Mouse (Mus musculus) G1E (cell line): ENCODE results near the gene Slc25a10. TPM values are rescaled to one million over a fixed set of nuclear protein-coding genes. Genes with fewer than 3 reads are reported as not detected.

Experiments used
- ATAC-seq: 2 replicates; pipeline ENCODE4 v1.8.0; 2016; ENCODE audit warnings: mild to moderate bottlenecking; ENCODE audit not compliant: insufficient number of reproducible peaks, poor library complexity, low FRiP score, severe bottlenecking; ENCODE audit errors: extremely low read depth
- DNase-seq: peaks from one replicate; pipeline ENCODE4 v3.0.0; 2012; ENCODE audit warnings: low spot score
- H3K27me3 ChIP-seq: 2 replicates; pipeline ENCODE4 v1.6.1; 2012; ENCODE audit warnings: mild to moderate bottlenecking, low read length, inconsistent platforms; ENCODE audit not compliant: insufficient read depth
- H3K36me3 ChIP-seq: replicated peaks from 2 replicates; pipeline ENCODE3; 2012; ENCODE audit warnings: mild to moderate bottlenecking, inconsistent platforms
- H3K4me1 ChIP-seq: 2 replicates; pipeline ENCODE4 v1.6.1; 2012; ENCODE audit warnings: low read depth, low read length, inconsistent platforms, mixed read lengths; ENCODE audit not compliant: insufficient read depth
- H3K4me3 ChIP-seq: 2 replicates; pipeline ENCODE4 v1.5.1; 2012; ENCODE audit warnings: low read depth, mild to moderate bottlenecking, inconsistent platforms, low read length, moderate library complexity, mixed read lengths
- H3K9me3 ChIP-seq: replicated peaks from 2 replicates; pipeline ENCODE4 v1.6.1; 2012; ENCODE audit warnings: inconsistent platforms
- CTCF ChIP-seq: IDR thresholded peaks from 2 replicates; pipeline ENCODE4 v1.5.1; 2012; ENCODE audit warnings: low read depth, low read length, inconsistent platforms, mixed read lengths
- GATA1 ChIP-seq: IDR thresholded peaks from 2 replicates; pipeline ENCODE4 v1.6.1; 2012; ENCODE audit warnings: borderline replicate concordance, low read length, inconsistent platforms, mixed read lengths
- GATA2 ChIP-seq: IDR thresholded peaks from 2 replicates; pipeline ENCODE4 v1.6.1; 2012; ENCODE audit warnings: low read depth, low read length, inconsistent platforms, borderline replicate concordance
- POLR2AphosphoS5 ChIP-seq: IDR thresholded peaks from 2 replicates; pipeline ENCODE4 v1.6.1; 2012; ENCODE audit warnings: low read depth, low read length, inconsistent platforms; ENCODE audit not compliant: insufficient replicate concordance
- TAL1 ChIP-seq: conservative IDR thresholded peaks from 2 replicates; pipeline ENCODE4 v1.6.1; 2012; ENCODE audit warnings: low read depth, low read length, inconsistent platforms, mixed read lengths
- polyA plus RNA-seq: library from polyadenylated mRNA; stranded (reverse); fragments of >175 nt; gene quantifications from 2 replicates; pipeline ENCODE4 v1.2.3, GENCODE M21; 2012
- total RNA-seq, 2 experiments: library from RNA; stranded (forward) in 1 of 2; stranded (reverse) in 1 of 2; fragments of 200-1000 nt in 1 of 2; fragments of >200 nt in 1 of 2; fragmentation: Nextera tagmentation in 1 of 2; gene quantifications; 2 replicates each; pipeline ENCODE4 v1.2.3; 2014 to 2017

The Slc25a10 gene
- total and polyA plus RNA-seq, 3 experiments, result 18.7 to 38.7 (median 22.1) TPM

DNA sequence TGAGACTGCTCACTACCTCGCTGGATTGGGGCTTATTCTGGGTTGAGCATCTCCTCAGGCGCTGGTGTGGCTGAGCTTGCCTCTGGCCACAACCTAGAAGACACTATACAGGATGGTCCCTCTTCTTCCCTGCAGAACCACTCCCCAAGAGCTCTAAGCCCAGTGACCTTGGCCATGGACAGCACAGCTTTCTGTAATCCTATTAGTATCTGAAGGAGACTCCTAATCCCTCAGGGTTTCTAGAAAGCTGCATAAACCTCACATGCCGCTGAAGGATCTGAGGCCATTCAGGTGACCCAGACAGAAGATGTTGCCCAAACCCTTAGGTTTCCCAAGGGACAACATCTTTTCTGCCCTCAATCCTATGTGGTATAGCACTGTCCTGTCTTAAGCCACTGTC, 39.4 kb upstream of the Slc25a10 start:
- no peak for DNase-seq
- ATAC-seq, result no peak
- Histone ChIP-seq H3K4me1 (peaks cover 17% of the 10 kb centered on the region), H3K27me3 (peaks cover 11% of the 10 kb centered on the region), H3K36me3 (peaks cover 47% of the 10 kb centered on the region), H3K9me3 (no peaks in the 10 kb centered on the region), H3K4me3 (no peak overlapping the region)
- TF ChIP-seq CTCF, result no peak
- no peak for TF ChIP-seq GATA2
- no peak for TF ChIP-seq TAL1
- no peak for TF ChIP-seq POLR2AphosphoS5
- TF ChIP-seq GATA1, result no peak

DNA sequence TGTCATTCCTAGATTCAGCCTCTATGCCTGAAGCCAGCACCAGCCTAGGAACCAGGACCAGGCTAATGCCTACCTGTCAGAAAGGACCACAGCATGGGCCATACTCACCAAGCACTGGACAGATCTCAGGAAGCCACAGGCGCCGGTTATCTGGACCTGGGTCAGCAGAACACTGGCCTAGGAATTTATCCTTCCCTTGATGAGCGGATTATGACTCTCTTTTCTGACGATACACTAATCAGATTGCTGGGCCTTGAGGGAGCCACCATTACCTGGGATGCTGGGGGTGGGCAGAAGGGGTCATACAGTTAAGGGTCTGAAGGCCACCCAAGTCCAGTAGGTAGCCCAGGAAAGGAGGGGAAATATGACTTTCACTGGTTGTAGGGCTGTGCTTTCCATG, 38.3 kb upstream of the Slc25a10 start, which contains the start of gene Pde6g:
Gene Pde6g, minus strand, starts transcription at position 195 of the 400 bp plus-strand sequence.
- Histone ChIP-seq H3K4me1 (peaks cover 21% of the 10 kb centered on the region), H3K27me3 (peaks cover 9% of the 10 kb centered on the region), H3K4me3 (no peak within 1 kb of the TSS), H3K9me3 (no peaks in the 10 kb centered on the region), H3K36me3 (peaks cover 47% of the 10 kb centered on the region)
- ATAC-seq (no peak), DNase-seq (no peak)
- TF ChIP-seq GATA1, result no peak
- no peak for TF ChIP-seq TAL1
- TF ChIP-seq CTCF, result no peak
- no peak for TF ChIP-seq POLR2AphosphoS5
- no peak for TF ChIP-seq GATA2

DNA sequence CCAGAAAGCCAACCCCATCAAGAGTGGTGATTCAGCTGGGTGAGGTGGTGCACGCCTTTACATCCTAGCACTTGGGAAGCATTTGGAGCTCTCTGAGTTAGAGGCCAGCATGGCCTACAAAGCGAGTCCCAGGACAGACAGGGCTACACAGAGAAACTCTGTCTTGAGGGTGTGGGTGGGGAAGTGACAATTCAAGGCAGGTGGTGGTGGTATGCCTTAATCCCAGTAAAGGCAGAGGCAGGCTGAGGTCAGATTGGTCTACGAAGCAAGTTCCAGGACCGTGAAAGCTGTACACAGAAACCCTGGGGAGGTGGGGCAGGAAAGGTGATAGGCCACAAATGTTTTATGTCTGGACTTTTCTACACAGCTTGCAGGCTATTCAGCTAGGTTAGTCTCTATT, 36.7 kb upstream of the Slc25a10 start:
- H3K36me3 ChIP-seq, result peaks cover 52% of the 10 kb centered on the region
- peaks cover 5% of the 10 kb centered on the region for H3K27me3 ChIP-seq
- DNase-seq (no peak), ATAC-seq (no peak)
- peaks cover 30% of the 10 kb centered on the region for H3K4me1 ChIP-seq
- H3K9me3 ChIP-seq, result no peaks in the 10 kb centered on the region
- TF ChIP-seq GATA2 (no peak), GATA1 (no peak), TAL1 (no peak), POLR2AphosphoS5 (no peak), CTCF (no peak)
- H3K4me3 ChIP-seq, result no peak overlapping the region

DNA sequence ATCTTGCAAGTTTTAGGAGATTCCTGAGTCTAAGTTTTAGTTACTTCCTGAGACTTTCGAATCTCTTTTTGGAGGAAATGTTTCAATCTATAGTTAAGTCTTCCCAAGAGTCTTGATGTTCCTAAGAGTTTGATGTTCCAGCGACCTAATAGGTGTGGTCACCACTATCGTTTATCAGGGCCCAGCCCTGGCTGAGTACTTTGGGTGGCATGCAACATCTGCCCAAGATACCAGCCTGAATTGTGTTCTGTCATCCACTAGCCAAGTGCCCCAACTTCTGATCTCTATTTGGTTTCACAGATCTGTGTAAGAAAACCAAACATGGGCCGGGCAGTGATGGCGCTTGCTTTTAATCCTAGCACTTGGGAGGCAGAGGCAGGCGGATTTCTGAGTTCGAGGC, 36.2 kb upstream of the Slc25a10 start:
- DNase-seq (no peak), ATAC-seq (no peak)
- Histone ChIP-seq H3K9me3 (no peaks in the 10 kb centered on the region), H3K27me3 (peaks cover 4% of the 10 kb centered on the region), H3K4me3 (no peak overlapping the region), H3K4me1 (peaks cover 33% of the 10 kb centered on the region), H3K36me3 (peaks cover 55% of the 10 kb centered on the region)
- no peak for TF ChIP-seq POLR2AphosphoS5
- no peak for TF ChIP-seq TAL1
- no peak for TF ChIP-seq GATA2
- no peak for TF ChIP-seq GATA1
- TF ChIP-seq CTCF, result no peak

DNA sequence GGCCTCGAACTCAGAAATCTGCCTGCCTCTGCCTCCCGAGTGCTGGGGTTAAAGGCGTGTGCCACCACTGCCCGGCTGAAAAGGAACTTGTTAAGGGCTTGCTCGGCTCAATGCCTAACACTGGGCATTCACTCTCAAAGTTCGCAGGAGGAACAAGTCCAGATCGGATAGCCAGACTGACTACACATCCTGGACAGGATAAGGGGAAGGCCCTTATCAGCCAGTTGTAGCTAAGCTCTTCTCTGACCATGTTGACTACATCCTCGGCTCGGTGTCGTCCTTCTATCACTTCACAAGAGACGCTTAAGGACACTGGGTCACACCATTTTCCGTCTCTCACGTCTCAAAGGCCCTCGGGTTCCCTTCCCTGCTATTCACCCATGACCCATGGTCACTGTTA, 34.3 kb upstream of the Slc25a10 start:
- H3K9me3 ChIP-seq, result no peaks in the 10 kb centered on the region
- peak overlapping the region; percentile 92 for H3K4me3 ChIP-seq
- no peak; the same call in 1 of the 2 replicates for ATAC-seq
- DNase-seq, result peak; percentile 21
- H3K27me3 ChIP-seq, result no peaks in the 10 kb centered on the region
- peaks cover 68% of the 10 kb centered on the region for H3K36me3 ChIP-seq
- H3K4me1 ChIP-seq, result peaks cover 41% of the 10 kb centered on the region
- TF ChIP-seq GATA1 (no peak), TAL1 (no peak), GATA2 (no peak), CTCF (no peak), POLR2AphosphoS5 (no peak)

DNA sequence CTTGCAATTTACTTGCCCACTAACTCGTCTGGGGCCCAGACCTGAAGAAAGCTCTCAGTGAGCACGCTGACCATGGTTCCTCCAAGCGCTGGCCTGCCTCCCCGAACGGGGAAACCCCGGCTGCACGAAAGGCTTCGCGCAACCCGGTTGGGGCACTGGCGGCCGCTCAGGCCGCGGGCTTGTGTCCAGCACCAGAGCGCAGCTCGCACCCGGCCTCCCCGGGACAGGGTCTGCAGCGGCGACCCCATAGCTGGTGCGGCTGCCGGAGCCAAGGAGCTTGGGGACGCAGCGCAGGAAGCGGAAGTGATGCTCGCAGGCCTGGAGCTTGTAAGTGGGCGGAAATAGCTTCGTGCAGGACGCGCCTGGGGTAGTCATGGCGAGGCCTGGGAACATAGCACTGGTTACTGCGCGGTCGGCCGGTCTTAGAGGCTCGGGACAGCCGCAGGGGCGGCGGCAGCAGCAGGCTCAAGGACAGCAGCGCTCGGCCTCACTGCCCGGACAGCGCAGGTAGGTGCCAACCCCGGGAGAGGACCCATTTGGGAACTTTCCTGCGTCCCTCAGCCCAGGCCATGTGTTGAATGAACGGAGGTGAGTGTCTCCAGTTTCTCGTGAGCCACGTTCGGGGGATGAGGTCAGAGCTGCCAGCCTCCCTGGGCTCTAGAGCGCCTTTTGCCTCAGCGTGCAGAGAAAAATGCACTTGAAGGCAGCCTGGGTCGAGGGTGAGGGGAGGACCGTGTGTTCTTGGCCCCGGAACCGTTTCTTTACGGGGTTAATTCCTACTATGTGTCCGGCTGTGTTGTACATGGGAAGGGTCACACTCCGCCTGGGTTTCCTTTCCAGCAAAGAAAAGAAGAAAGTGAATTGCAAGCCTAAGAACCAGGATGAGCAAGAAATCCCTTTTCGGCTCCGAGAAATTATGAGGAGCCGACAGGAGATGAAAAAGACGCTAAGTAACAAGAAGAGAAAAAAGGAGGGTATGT, 33.6 kb upstream of the Slc25a10 start, which contains the start of the genes Oxld1 and Ccdc137:
Gene Oxld1, minus strand, starts transcription at position 297 of the 980 bp plus-strand sequence.
Gene Ccdc137, plus strand, starts transcription at position 344 of the 980 bp plus-strand sequence.
- H3K36me3 ChIP-seq, result peaks cover 72% of the 10 kb centered on the region
- H3K9me3 ChIP-seq, result no peaks in the 10 kb centered on the region
- no peaks in the 10 kb centered on the region for H3K27me3 ChIP-seq
- ATAC-seq (peak; percentile 71; the same call in 1 of the 2 replicates), DNase-seq (peak; percentile 91)
- peak within 1 kb of the TSS; percentile 92 for H3K4me3 ChIP-seq
- peaks cover 43% of the 10 kb centered on the region for H3K4me1 ChIP-seq
- no peak for TF ChIP-seq CTCF
- TF ChIP-seq GATA2, result no peak
- no peak for TF ChIP-seq TAL1
- TF ChIP-seq GATA1, result no peak
- no peak for TF ChIP-seq POLR2AphosphoS5
